Mouse (Mus musculus): Measurements from ENCODE around the gene Opa3. TPM values are rescaled to one million over a fixed set of nuclear protein-coding genes. Genes with fewer than 3 reads are reported as not detected.

Opa3 gene
- total RNA-seq (2021) = 10 to 100 TPM; 37.3 to 39.9 TPM
- long read RNA-seq, experiment 1, transcript Opa3-201 (2 exons, 3,366 nt) = major isoform, 62 of 68 reads
- long read RNA-seq, experiment 1, partial matches to known transcripts = 6 of 68 reads
- long read RNA-seq, experiment 1, other reads (novel, unspliced or antisense) = 0 of 68 reads
- long read RNA-seq, experiment 2, transcript Opa3-201 (2 exons, 3,366 nt) = major isoform, 59 of 68 reads
- long read RNA-seq, experiment 2, partial matches to known transcripts = 9 of 68 reads
- long read RNA-seq, experiment 2, other reads (novel, unspliced or antisense) = 0 of 68 reads

DNA sequence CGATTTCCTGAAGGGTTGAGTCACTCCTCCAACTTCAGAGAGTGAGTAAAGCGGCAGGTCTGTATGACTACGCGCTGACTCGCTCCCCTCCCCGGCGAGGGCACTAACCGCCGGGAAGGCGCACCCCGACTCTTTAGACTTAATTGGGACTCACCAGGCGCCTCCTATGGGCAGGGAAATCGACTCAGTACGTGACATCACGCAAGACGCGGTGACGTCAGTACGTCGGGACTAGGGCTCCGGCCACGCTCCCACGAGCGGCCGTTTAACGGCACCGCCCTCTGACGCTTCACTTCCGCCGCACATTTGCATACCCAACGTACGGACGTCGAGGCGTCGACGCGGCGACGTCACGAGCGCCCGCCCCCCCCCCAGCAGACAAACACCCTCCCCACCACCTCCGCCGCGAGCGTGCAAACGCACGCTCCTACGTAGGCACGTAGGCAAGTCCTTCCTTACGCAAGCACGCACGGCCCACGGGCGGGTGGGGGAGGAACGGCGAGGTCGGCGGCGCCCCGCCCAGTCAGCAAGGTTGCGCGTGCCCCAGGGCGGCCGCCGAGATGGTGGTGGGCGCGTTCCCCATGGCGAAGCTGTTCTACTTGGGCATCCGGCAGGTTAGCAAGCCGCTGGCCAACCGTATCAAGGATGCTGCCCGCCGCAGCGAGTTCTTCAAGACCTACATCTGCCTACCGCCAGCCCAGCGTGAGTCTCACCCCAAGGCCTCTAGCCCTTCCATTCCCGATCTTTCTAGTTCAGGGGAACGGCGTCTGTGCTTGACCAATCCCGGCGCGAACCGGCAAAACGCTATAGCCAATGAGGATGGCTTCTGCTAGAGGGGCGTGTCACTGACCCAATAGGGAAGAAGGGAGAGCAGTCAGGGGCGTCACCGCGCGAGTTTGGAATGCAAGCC, at the start of gene Opa3:
Opa3 (plus strand) TSS at position 452 of the 910 bp plus-strand sequence.
- DNase-seq (ENCODE audit: low spot score in 2 of 2) = peak; percentile 99 to 100

DNA sequence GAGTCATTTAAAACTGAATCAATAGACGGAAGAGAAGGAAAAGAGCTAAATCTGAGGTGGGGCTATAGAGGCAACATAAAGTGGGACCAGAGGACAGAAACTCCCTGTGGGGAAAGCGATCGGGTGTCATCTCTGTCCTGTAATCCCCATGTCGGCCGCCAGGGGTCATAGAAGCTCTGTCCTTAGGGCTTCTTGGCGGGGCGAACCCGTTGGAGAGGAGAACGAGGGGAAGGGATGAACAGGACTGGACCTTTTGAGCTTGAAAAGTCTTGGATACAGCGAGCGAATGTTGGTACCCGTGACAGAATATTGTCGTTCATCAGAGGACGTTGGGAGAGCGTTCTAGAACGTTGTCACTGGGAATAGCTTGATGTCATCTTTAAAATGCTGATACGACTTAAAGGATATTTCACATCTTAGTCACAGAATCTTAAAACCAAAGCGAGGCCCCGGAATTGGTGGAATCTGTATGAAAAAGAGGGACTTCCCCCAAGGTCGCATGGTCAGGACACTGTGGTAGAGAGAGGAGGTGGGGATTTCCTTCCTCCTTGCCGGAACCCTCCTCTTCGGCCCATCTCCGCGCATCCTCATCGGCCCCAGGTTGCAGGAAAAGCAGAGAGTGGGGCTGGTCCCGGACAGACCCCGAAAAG, 49.6 kb upstream of the Opa3 start:
- DNase-seq (ENCODE audit: low spot score in 2 of 2) = peak; percentile 79 to 81

DNA sequence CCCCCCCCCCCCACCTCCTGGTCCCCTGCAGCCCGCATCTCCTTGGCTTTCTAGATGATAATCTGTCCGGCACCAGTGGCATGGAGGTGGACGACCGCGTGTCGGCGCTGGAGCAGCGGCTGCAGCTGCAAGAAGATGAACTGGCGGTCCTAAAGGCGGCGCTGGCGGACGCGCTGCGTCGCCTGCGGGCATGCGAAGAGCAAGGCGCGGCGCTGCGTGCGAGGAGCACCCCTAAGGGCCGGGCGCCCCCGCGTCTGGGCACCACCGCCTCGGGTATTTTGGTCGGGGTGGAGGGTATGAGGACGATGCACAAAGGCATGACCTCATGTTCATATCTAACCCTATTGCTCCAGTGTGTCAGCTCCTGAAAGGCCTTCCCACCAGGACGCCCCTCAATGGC, 49.0 kb upstream of the Opa3 start:
- DNase-seq (ENCODE audit: low spot score in 2 of 2) = peak in 1 of 2 experiments; percentile 53

DNA sequence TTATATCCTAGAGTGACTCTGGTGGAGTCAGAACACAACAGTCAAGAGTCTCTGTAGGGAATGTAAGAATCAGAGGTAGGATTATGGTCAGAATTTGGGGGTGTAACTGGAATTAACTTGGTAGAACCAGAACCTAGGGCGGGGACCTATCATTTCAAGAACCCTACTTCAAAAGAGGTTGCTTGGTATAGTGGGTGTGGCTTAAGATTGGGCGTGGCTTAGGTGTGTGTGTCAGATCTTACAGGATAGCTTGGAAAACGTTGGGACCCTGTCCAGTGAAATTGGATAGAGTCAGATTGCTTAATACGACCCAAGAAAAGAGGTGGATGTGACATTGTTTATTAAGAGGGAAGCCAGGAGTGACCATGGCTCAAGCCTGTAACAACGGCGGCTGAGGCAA, 48.2 kb upstream of the Opa3 start:
- DNase-seq (ENCODE audit: low spot score in 2 of 2) = no peak

DNA sequence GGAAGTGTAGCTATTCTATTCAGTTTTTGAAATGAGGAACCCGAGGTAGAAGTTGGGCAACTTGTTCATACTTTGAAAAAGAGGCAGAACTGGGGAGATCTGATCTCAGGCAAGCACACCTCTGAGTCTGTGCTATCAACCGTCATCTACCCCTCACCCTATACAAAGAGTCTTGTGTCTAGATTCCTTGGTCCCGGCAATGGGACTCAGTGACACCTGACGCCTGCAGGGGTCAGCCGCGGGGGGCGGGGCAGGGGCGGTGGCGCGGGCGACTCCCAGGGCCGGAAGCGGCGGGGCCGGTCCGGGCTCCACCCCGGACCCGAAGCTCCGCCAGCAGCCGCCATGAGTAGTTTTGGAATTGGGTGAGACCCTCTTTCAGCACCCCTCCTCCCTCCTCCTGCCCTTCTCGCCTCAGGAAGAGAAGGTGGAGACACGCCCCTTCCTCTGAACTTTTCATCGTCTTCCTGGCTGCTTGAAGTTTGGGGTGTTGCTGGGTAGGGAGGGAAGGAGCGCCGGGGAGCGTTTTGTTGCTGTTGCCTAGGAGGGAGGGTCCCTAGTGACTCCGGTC, 47.2 kb upstream of the Opa3 start:
- no peak for DNase-seq (ENCODE audit: low spot score in 2 of 2)

DNA sequence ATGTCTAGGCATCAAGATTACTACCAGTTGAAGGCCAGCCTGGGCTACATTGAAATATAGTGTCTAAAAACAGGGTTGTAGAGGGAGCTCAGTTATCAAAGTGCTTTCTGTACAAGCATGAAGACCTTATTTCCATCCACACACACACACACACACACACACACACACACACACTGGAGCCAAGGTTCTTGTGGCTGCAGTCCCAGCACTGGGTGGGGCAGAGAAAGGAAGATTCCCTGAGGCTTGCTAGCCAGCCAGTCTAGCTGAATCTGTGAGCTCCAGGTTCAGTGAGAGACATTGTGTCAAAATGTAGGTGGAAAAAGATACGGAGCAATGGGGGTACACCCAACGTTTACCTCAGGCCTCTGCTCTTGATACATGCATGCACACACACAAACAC, 43.9 kb upstream of the Opa3 start:
- DNase-seq (ENCODE audit: low spot score in 2 of 2) = no peak

DNA sequence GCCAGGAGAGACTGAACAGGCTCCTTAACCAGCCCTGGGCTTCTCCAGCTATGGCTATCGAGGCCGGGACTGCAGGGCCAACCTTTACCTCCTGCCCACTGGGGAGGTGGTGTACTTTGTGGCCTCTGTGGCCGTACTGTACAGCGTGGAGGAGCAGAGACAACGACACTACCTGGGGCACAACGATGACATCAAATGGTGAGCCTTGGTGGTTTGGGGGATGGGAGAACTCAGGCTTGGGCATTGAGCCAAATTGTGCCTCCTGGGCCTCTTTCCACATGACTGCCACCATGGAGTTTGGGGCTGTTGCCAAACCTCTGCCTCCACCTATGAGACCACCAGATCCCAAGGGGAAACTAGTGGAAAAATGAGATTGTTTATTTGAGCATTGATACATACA, 43.4 kb upstream of the Opa3 start:
- DNase-seq (ENCODE audit: low spot score in 2 of 2) = no peak

DNA sequence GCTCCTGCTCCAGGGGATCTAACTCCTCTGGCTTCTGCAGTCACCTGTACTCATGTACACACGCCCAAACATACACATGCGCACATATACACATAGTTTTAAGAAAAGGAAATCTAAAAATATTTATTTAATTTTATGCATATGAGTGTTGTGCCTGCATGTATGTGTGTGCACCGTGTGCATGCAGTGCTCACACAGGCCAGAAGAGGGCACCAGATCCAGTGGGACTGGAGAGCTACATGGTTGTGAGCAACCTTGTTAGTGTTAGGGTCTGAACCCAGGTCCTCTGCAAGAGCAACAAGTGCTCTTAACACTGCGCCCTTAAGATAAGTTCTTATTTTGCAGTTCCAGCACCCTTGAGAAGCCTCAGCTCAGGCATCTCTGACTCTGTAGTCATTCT, 33.5 kb upstream of the Opa3 start:
- no peak for DNase-seq (ENCODE audit: low spot score in 2 of 2)

DNA sequence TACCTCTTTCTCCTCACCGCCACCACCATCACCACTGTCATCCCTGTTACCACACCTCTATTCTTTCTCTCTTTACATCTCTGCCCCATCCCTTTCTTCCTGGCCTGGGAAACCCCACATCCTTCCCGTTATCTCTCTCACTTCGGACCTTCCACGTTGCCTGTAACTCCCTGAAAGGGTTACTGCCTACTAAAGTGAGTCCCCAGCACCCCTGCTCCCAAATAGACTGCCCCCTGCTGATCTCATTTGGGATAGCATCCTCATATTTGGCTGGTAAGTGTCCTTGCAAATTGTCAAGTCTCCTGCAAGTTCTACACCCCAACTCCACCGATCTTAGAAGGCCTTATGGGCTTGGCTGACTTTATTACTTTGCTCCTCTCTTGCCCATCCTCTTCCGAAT, 31.5 kb upstream of the Opa3 start:
- no peak for DNase-seq (ENCODE audit: low spot score in 2 of 2)

DNA sequence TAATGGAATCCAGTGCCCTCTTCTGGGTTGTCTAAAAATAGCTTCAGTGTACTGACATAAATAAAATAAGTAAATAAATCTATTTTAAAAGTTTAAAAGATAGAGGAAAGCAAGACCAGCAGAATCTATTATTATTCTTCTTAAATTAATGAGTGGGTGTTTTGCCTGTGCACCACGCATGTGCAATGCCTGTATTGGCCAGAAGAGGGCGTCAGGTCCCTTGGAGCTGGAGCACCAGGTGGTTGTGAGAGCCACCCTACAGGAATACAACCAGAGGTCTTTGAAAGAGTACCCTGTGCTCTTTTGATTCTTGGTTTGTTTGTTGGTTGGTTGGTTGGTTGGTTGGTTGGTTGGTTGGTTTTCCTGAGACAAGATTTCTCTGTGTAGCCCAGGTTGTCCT, 30.1 kb upstream of the Opa3 start:
- no peak for DNase-seq (ENCODE audit: low spot score in 2 of 2)

DNA sequence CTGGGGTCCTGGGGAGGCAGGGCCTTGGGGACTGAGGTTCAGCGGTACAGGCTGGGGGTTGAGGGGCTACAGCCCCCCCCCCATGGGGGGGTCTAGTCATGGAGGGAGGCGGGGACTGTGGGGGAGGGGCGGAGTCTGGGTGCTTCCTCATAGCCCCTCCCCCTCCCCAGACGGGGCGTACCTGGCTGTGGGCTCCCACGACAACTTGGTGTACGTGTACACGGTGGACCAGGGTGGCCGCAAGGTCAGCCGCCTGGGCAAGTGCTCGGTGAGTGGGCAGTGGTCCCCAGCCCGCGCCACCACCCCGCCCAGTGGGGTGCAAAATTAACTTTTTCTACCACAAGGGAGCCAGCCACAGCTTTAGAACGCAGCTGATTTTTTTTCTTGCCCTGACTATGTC, 26.5 kb upstream of the Opa3 start:
- DNase-seq (ENCODE audit: low spot score in 2 of 2) = no peak

DNA sequence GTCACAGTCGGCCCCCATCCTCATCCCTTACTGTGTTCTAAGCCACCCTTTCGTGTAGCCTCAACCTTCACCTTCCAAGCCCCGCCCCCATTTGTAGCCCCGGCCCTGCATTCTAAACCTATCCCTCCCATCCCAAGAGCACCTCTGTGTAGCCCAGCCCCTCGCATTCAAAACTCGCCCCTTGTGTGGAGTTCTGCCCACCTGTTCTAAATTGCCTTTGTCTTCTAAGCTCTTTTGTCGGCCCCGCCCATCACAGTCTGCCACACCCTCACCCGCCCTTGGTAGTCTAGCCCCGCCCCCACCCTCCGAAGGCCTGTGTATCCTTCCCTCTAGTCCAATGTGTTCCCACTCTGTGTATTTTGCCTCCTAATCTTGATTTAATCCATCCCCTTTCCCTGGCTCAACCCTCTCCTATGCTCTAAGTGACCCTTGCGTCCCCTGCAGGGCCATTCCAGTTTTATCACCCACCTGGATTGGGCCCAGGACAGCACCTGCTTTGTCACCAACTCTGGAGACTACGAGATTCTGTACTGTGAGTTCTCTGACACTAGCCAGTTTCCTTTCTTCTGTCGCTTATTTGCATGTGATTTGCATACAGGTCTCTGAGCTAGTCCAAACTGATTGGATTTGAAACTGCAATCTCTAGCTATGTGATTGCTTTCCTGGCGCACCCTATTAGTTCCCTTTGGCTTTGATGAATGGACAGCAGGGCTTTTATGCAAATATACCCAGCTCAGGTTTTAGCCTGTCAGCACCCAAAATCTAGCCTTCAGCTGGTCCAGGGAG, 25.9 kb upstream of the Opa3 start:
- no peak for DNase-seq (ENCODE audit: low spot score in 2 of 2)

DNA sequence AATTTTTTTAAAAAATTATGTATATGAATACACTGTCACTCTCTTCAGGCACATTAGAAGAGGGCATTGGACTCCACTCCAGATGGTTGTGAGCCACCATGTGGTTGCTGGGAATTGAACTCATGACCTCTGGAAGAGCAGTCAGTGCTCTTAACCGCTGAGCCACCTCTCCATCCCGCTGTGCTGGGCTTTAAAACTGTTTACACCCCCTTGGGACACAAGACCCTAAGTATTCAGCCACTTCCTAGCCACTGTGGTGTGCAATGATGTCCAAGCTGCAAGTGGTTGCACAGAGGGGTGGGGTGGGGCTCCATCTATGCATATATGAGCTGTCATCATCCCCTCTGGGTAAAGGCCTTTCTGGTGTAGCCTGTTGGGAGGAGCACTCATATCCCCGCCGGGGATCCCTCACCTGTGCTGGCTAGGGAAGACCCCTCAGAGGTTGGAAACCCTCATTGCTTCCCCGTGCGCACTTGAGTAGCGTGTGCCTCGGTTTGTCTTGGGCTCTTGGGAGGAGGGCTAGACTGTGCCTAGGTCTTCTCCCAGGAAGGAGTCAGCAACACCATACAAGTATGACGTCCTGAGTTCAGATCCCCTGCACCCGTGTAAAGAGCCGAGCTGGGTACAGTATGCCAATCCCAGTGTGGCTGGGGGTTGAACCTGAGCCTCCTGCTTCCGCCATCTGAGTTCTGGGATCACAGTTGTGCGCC, 19.8 kb upstream of the Opa3 start:
- DNase-seq (ENCODE audit: low spot score in 2 of 2) = no peak

DNA sequence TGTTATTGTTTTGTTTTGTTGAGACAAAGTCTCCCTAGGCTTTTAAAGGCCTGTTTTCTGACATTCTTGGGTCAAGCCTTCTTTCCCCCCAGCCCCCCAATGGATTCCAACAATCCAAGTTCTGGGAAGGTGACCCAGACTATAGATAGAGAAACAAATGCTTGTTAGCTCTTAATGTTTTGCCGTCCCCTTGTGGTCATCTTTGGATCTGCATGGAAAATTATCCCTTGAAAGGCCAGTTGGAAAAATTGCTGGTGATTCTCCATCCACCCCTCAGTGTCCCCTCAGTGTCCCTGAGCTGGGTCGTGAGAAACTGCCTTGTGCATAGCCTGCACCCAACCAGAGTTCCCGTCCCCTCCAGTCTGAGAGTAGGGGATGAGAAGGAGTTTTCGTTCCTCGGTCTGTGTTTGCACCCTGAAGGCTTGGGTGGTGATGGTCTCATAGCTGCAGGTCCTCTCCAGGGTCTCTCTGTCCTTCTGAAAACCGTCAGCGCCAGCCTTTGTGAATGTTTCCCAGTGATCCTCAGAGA, 19.1 kb upstream of the Opa3 start:
- peak in 1 of 2 experiments; percentile 64 for DNase-seq (ENCODE audit: low spot score in 2 of 2)

DNA sequence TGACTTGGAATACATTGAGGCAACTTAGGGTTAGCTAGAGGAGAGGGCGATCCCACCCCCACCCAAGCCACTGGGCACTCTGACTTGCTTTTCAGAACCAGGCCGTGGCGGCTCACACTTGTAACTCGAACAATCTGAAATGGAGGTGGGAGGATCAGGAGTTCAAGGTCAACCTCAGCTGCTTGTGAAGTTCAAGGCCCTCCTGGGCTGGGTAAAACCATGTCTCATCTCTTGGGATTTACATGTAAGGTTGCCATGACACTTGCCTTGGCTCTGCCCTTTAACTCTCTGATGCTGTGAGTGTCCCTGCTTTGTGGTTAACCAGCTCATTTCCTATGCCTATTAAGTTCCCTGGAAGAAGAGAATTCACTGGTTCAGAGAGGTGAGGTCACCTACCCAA, 18.6 kb upstream of the Opa3 start:
- no peak for DNase-seq (ENCODE audit: low spot score in 2 of 2)

DNA sequence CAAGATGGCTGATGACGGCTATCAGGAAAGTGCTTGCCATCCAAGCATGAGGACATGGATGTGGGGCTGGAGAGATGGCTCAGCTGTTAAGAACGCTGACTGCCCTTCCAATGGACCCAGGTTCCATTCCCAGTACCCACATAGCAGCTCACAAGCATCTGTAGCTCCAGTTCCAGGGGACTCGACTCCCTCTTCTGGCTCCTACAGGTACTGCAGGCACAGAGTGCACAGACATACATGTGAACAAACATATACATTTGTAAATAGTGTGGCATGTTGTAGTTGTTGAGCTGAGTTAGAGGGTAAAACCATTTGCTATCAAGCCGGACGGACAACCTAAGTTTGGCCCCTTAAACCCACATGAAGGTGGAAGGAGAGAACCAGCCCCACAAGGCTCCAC, 18.1 kb upstream of the Opa3 start:
- DNase-seq (ENCODE audit: low spot score in 2 of 2) = no peak

DNA sequence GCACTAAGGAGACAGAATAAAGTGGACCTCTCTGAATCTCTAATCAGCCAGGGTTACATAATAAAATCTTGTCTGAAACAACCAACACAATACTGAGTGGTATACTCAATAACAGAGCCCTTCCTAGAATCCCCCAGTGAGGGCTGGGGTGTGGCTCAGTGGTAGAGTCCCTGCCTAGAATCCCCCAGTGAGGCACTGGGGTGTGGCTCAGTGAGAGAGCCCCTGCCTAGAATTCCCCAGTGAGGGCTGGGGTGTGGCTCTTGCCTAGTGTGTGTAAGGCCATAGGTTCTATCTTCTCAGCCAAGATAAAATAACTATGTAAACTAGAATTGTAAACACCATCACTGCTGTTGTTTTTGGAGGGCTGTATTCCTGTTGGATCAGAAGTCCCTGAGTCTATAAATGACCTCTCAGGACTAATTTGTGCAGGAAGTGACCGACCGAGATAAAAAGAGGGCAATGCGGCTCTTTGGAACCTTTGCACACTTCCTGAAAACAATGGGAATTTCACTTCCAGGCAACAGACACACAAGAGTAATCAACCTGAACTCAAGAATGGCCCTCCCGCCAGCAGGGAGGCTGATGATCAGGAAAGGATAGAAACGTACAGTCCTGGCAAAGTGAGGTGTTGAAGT, 17.0 kb upstream of the Opa3 start:
- no peak for DNase-seq (ENCODE audit: low spot score in 2 of 2)

DNA sequence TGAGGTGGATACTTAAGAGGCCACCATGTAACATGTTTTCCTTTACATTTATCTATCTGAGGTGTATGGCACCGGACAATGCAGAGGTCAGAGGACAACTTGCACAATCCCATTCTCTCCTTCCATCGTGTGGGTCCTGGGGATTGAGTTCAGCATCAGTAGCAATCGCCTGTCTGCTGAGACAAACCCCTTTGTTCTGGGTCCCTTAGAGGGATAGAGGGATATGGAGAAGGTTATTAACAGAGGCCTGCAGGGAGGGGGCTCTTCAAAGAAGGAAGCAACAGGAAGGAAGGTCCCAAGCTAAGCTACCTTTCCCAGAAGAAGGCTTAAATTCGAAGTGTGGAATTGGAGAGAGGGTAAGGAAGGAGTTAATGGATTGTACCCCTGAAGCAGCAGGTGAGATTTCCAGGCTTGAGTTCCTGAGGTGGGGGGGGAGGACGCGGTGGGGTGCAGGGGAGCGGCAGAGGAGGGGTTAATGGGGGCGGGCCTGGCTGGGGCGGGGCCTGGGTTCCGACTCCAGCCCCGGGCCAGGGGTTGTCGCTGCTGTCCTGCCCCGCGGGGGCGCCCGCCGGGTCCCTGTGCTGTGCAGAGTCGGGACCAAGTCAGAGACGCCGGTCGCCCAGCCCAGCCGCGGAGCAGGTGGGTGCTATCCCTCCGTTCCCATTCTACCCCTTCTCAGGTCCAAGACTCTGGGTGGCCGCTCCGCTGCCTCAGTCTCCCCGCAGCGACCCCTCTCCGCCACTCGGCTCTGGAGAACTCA, 16.0 kb upstream of the Opa3 start, which contains the start of gene Gpr4:
Gpr4 (plus strand) TSS at position 543 of the 760 bp plus-strand sequence.
- DNase-seq (ENCODE audit: low spot score in 2 of 2) = no peak

DNA sequence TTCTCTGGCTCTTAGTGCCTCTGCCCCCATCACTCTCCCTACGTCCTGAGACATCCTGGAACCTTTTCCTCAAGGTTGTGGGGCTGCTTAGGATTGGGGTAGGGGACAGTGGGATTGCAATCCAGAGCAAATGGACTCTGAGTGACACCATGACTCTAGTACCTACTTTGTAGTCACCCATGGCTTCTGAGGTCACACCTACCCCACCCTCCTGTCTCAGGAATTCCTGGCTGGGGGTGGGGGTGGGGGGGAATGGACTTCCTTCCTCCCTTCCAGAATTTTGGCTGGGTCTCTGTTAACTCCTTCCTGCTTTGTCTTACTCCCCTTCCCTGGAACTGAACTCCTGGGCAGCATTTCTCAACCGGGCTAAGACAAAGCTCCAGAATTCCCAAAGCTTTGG, 14.7 kb upstream of the Opa3 start:
- no peak for DNase-seq (ENCODE audit: low spot score in 2 of 2)
